ENCODE assay signal across 8 mouse cellular contexts in the genomic region with DNA sequence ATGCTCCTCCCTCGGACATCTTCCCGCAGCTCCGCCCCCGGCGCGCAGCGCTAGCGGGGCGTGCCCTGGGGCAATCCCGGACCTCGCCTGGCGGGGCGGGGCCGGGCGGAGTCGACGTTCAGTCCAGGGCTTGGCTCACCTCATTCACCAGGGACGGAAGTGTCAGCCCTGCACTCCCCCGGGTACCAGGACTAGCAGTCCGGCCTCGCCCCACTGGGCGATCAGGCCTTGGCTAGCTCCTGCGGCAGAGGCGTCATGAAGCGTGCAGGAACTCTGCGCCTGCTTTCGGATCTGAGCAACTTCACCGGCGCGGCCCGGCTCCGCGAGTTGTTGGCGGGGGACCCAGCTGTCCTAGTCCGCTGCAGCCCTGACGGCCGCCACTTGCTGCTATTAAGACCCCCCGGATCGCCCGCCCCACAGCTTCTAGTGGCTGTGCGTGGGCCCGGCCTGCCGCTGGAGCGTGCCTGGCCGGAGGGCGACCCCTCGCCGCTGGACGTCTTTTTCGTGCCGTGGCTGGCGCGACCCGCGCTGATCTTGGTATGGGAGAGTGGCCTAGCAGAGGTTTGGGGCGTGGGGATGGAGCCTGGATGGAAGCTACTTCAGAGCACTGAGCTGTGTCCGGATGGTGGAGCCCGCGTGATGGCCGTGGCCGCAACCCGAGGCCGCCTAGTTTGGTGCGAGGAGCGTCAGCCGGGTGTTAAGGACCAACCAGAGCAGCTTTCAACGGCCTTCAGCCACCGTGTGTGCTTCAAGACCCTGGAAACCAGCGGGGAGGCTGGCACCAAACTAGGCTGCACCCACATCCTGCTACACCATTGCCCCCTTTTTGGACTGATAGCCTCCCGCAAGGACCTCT. TPM values are rescaled to one million over a fixed set of nuclear protein-coding genes. Genes with fewer than 3 reads are reported as not detected.
A peak's percentile ranks its signal among the peaks of the same experiment; 100 is the strongest.
DNase-seq lines count a peak whose midpoint lies in the region; ATAC-seq lines count a peak whose summit lies in the region.

A gene (plus strand): TSS at position 138 of the 856 bp plus-strand sequence.

- intact Hi-C loops in gastrocnemius, postnatal 36 days (cut with DNase I), result no loop called here
- intact Hi-C loops in left cerebral cortex, postnatal 14 days (cut with DNase I), result no loop called here

- peak; percentile 94 to 97 for DNase-seq in adrenal gland, adult (ENCODE audit: inconsistent age in 2 of 2, low spot score in 1 of 2)
- DNase-seq in embryo, embryonic 10.5 days (ENCODE audit: low spot score), result peak; percentile 82
- peak; percentile 84 to 85 for DNase-seq in gastrocnemius, postnatal 36 days
- peak; percentile 29 to 49 for DNase-seq in left cerebral cortex, postnatal 14 days (ENCODE audit: low spot score in 2 of 2)
- DNase-seq in right cerebral cortex, postnatal 25 days, result peak; percentile 72
- peak; percentile 82 to 92 for DNase-seq in urinary bladder, postnatal 36 days (ENCODE audit: low spot score in 2 of 2)

- H3K4me1 ChIP-seq in intestine, embryonic 15.5 days (replicated peaks), result peaks cover 26% of the 10 kb centered on the region

- no peaks in the 10 kb centered on the region for H3K27me3 ChIP-seq in intestine, embryonic 15.5 days (replicated peaks)

- H3K4me3 ChIP-seq in intestine, embryonic 15.5 days (replicated peaks), result peak within 1 kb of the TSS; percentile 68

- H3K36me3 ChIP-seq in intestine, embryonic 15.5 days, result 0 out of 2 replicates have a peak, but pooled peaks cover 4% of the 10 kb centered on the region

- H3K9me3 ChIP-seq in intestine, embryonic 15.5 days, result no peaks in the 10 kb centered on the region

- peak within 1 kb of the TSS; percentile 68 for H3K27ac ChIP-seq in intestine, embryonic 15.5 days

- peak within 1 kb of the TSS; percentile 76 for H3K9ac ChIP-seq in intestine, embryonic 15.5 days

- H3K4me2 ChIP-seq in intestine, embryonic 15.5 days (replicated peaks), result peak within 1 kb of the TSS; percentile 97

- ATAC-seq in intestine, embryonic 15.5 days, result peak; percentile 95
- peak; percentile 88 for ATAC-seq in megakaryocyte-erythroid progenitor cell, adult 5-6 weeks (replicated peaks; ENCODE audit: low FRiP score, low TSS enrichment, poor library complexity, severe bottlenecking)

- 2% methylated on average over 70 of the region's 70 CpGs for WGBS in intestine, embryonic 15.5 days

RNA-seq across cellular contexts. Expression of the gene that starts here (rescaled TPM):
- total RNA-seq in gastrocnemius, postnatal 36 days (2021), result 1 to 10 TPM; 3.1 to 3.2 TPM
- polyA plus RNA-seq in intestine, embryonic 15.5 days (2015; fragmentation: Nextera tagmentation; extraction: Ambion mirVana), result 8.8 and 9.5 TPM in 2 replicates
- 1 to 10 TPM; 3.8 to 4.6 TPM for total RNA-seq in left cerebral cortex, postnatal 14 days (2021)
- 0.55 and 2.1 TPM in 2 replicates for total RNA-seq in megakaryocyte-erythroid progenitor cell, adult 5-6 weeks (2014; fragmentation: Nextera tagmentation)
- total RNA-seq in megakaryocyte-erythroid progenitor cell, adult 5-6 weeks (2017), result 2.0 and 3.8 TPM in 2 replicates

Comparison
In these comparisons a context has a peak if more than half of its experiments do, and no peak if none do; other contexts are left out.
1. Peak in every context shown above with its lines: DNase-seq, ATAC-seq, H3K4me3 ChIP-seq and H3K27ac ChIP-seq.
2. DNase-seq: peak in every context shown above with its lines; median percentile 96 in adrenal gland, adult; 87 in urinary bladder, postnatal 36 days; 84 in gastrocnemius, postnatal 36 days; 82 in embryo, embryonic 10.5 days; 72 in right cerebral cortex, postnatal 25 days; 39 in left cerebral cortex, postnatal 14 days.